Mouse (Mus musculus) liver, adult 2 months (tissue): ENCODE data around the gene Klk1b1. TPM values are rescaled to one million over a fixed set of nuclear protein-coding genes. Genes with fewer than 3 reads are reported as not detected.
"Not testable (repeated sequence)": the region's sequence is repeated elsewhere in the genome, so short reads cannot be mapped to it uniquely, and the experiment has no call there.

Experiments used
- DNase-seq: peaks from one replicate; pipeline ENCODE4 v3.0.0-alpha.2; 2011; ENCODE audit warnings: low read depth, low spot score; ENCODE audit errors: extremely low read depth
- H3K27ac ChIP-seq: fragments of 200-500 bp; replicated peaks from 2 replicates; pipeline ENCODE4 v1.5.1; 2012; ENCODE audit warnings: low read depth, mild to moderate bottlenecking, control low read depth, inconsistent platforms, low read length; ENCODE audit not compliant: insufficient read depth
- H3K27me3 ChIP-seq: fragments of 200-500 bp; 2 replicates; pipeline ENCODE4 v1.6.1; 2012; ENCODE audit warnings: mild to moderate bottlenecking, moderate library complexity, low read length, inconsistent platforms; ENCODE audit not compliant: control insufficient read depth, insufficient read depth
- H3K36me3 ChIP-seq: fragments of 200-500 bp; 2 replicates; pipeline ENCODE4 v1.6.1; 2012; ENCODE audit warnings: low read length, inconsistent platforms; ENCODE audit not compliant: control insufficient read depth, insufficient read depth
- H3K4me1 ChIP-seq: fragments of 200-500 bp; 2 replicates; pipeline ENCODE4 v1.6.1; 2011; ENCODE audit warnings: low read length; ENCODE audit not compliant: control insufficient read depth, insufficient read depth
- H3K4me3 ChIP-seq: fragments of 200-500 bp; 2 replicates; pipeline ENCODE4 v1.5.1; 2011; ENCODE audit warnings: low read depth, mild to moderate bottlenecking, control low read depth, low read length, moderate library complexity; ENCODE audit not compliant: insufficient read depth
- H3K79me2 ChIP-seq: fragments of 200-500 bp; 2 replicates; pipeline ENCODE4 v1.6.1; 2012; ENCODE audit warnings: inconsistent platforms, mild to moderate bottlenecking, low read length, moderate library complexity; ENCODE audit not compliant: control insufficient read depth, insufficient read depth
- H3K9ac ChIP-seq: fragments of 200-500 bp; 2 replicates; pipeline ENCODE4 v1.6.1; 2012; ENCODE audit warnings: low read depth, mild to moderate bottlenecking, control low read depth, inconsistent platforms, low read length
- CTCF ChIP-seq: fragments of 200-500 bp; IDR thresholded peaks from 2 replicates; pipeline ENCODE4 v1.5.1; 2011; ENCODE audit warnings: low read depth, low read length, control low read depth
- POLR2A ChIP-seq: fragments of 200-500 bp; IDR thresholded peaks from 2 replicates; pipeline ENCODE4 v1.6.1; 2011; ENCODE audit warnings: low read length, control low read depth; ENCODE audit not compliant: insufficient read depth; ENCODE audit errors: extremely low read depth
- WGBS: fragments of 180-500 bp; shearing (Covaris S2); methylation state at CpG from one replicate; pipeline ENCODE4 v1.1.7; 2018; 5-methylcytosine and 5-hydroxymethylcytosine counted together
- polyA plus RNA-seq: library from polyadenylated mRNA; depleted of rRNA; stranded (reverse); fragments of >200 nt; gene quantifications from 2 replicates; pipeline ENCODE4 v1.2.3, GENCODE M21; 2012
- total RNA-seq: library from RNA; depleted of rRNA; stranded (reverse); fragments of >200 nt; gene quantifications from 2 replicates; pipeline ENCODE4 v1.2.3, GENCODE M21; 2014

Klk1b1 gene
- total and polyA plus RNA-seq, 2 experiments = not detected

- Histone ChIP-seq H3K4me3 (no peak overlapping the region), H3K4me1 (no peaks in the 10 kb centered on the region), H3K36me3 (no peaks in the 10 kb centered on the region), H3K27me3 (no peaks in the 10 kb centered on the region), H3K9ac (no peak overlapping the region), H3K27ac (no peak overlapping the region), H3K79me2 (no peaks in the 10 kb centered on the region)
- DNase-seq = no peak
- WGBS = 80% methylated on average over 14 of the region's 14 CpGs
- no peak for TF ChIP-seq POLR2A
- no peak for TF ChIP-seq CTCF
These were observed 30.0 kb upstream of the Klk1b1 start for GRCm38 (mm10) chr7:43936551-43936950.

- H3K36me3 ChIP-seq, H3K27ac ChIP-seq, DNase-seq, H3K27me3 ChIP-seq, H3K4me1 ChIP-seq, H3K79me2 ChIP-seq, H3K9ac ChIP-seq, H3K4me3 ChIP-seq: not testable (repeated sequence)
- WGBS = 78% methylated on average over 3 of the region's 3 CpGs
These were observed 24.3 kb upstream of the Klk1b1 start for GRCm38 (mm10) chr7:43942293-43942692.

- H3K79me2 ChIP-seq = no peaks in the 10 kb centered on the region
- H3K36me3 ChIP-seq = no peaks in the 10 kb centered on the region
- DNase-seq = no peak
- H3K27me3 ChIP-seq = no peaks in the 10 kb centered on the region
- WGBS = 78% methylated on average over 3 of the region's 3 CpGs
- no peak overlapping the region for H3K27ac ChIP-seq
- no peaks in the 10 kb centered on the region for H3K4me1 ChIP-seq
- no peak overlapping the region for H3K9ac ChIP-seq
- H3K4me3 ChIP-seq = no peak overlapping the region
- TF ChIP-seq CTCF = no peak
- no peak for TF ChIP-seq POLR2A
These were observed 21.8 kb upstream of the Klk1b1 start for GRCm38 (mm10) chr7:43944727-43945264.

- H3K79me2 ChIP-seq = no peaks in the 10 kb centered on the region
- 37% methylated on average over 2 of the region's 2 CpGs for WGBS
- no peak for TF ChIP-seq POLR2A
- no peak for TF ChIP-seq CTCF
These were observed 16.2 kb upstream of the Klk1b1 start, which contains the start of gene Klk1b8 for GRCm38 (mm10) chr7:43950364-43950763. Gene Klk1b8, plus strand, starts transcription at chr7:43950664.

GRCm38 (mm10) chr7:43952703-43953102 is 13.8 kb upstream of the Klk1b1 start:
- no peak for DNase-seq
- 61% methylated on average over 4 of the region's 4 CpGs for WGBS
- Histone ChIP-seq H3K9ac (no peak overlapping the region), H3K27ac (no peak overlapping the region), H3K4me1 (no peaks in the 10 kb centered on the region), H3K79me2 (no peaks in the 10 kb centered on the region), H3K4me3 (no peak overlapping the region), H3K27me3 (no peaks in the 10 kb centered on the region), H3K36me3 (no peaks in the 10 kb centered on the region)
- TF ChIP-seq POLR2A (no peak), CTCF (no peak)

More at GRCm38 (mm10) chr7:43950364-43950763, 16.2 kb upstream of the Klk1b1 start, which contains the start of gene Klk1b8:
- Histone ChIP-seq H3K27me3 (no peaks in the 10 kb centered on the region), H3K4me3 (no peak within 1 kb of the TSS), H3K9ac (no peak within 1 kb of the TSS), H3K36me3 (no peaks in the 10 kb centered on the region), H3K27ac (no peak within 1 kb of the TSS), H3K4me1 (no peaks in the 10 kb centered on the region)
- no peak for DNase-seq

GRCm38 (mm10) chr7:43967058-43967457 is 507 bp downstream of the Klk1b1 start:
- Histone ChIP-seq H3K4me1 (no peaks in the 10 kb centered on the region), H3K36me3 (no peaks in the 10 kb centered on the region), H3K79me2 (no peaks in the 10 kb centered on the region), H3K27ac (no peak overlapping the region), H3K4me3 (no peak overlapping the region), H3K27me3 (no peaks in the 10 kb centered on the region), H3K9ac (no peak overlapping the region)
- TF ChIP-seq POLR2A = no peak
- no peak for TF ChIP-seq CTCF
- 67% methylated on average over 3 of the region's 3 CpGs for WGBS
- DNase-seq = no peak
